Mouse (Mus musculus) left cerebral cortex, postnatal 10 days (tissue): ENCODE results near the gene Ly86. TPM values are rescaled to one million over a fixed set of nuclear protein-coding genes. Genes with fewer than 3 reads are reported as not detected.
A peak's percentile ranks its signal among the peaks of the same experiment; 100 is the strongest.

Experiments used
- DNase-seq, 2 experiments: peaks; one replicate each; pipeline ENCODE4 v3.0.0; 2021 to 2022; ENCODE audit warnings: low spot score in 2 of 2, mixed read lengths in 1 of 2; ENCODE audit errors: extremely low spot score in 1 of 2
- intact Hi-C: fragments of 180-260 bp; cut with DNase I; formaldehyde crosslinking; loops from one replicate; pipeline ENCODE4 v1.15.1; 2025
- total RNA-seq, 2 experiments: library from RNA; stranded (reverse); gene quantifications; 2 replicates each; pipeline ENCODE4 v1.2.3; 2021

The Ly86 gene
- total RNA-seq, 2 experiments from 2014 or later = 8.0 to 9.4 TPM

DNA sequence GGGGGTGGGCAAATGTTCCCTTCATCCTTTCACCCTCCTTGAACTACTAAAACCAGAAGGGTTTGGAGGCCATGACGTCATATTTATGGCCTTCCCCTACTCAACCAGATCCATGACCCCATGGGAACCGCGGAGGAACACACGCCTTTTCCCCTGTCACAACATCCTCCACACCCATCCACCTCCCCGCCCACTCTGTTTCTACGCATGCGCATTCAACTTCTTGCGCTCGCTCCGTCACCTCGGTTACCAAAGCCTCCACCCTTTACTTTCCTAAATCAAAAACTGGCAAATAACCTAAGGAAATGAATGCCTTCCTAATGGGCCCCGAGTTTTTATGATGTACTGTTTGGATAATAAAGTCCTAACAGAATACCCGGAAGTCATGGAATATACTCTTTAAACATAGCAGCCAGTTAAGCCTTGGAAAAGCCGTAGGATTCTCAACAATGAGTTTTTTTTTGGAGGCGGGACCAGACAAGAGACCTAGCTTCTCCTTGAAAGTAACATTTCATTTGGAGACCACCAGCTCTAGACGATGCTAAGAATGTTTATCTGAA, 101.8 kb downstream of the Ly86 start:
- peak in 1 of 2 experiments; percentile 62 for DNase-seq
- intact Hi-C loops = no loop called here

- DNase-seq = no peak
- intact Hi-C loops = loop anchor here (5.0 to 10.0 kb wide), 2 partner anchors 516 to 584 kb away; partner anchors contain the start of genes Cage1 and Riok1
Measured at GRCm38 (mm10) chr13:37451021-37451420, 106.0 kb downstream of the Ly86 start.

- DNase-seq = peak; percentile 36 to 61
- intact Hi-C loops = loop anchor here (5.0 to 10.0 kb wide), 2 partner anchors 516 to 583 kb away; partner anchors contain the start of genes Cage1 and Riok1
Measured at GRCm38 (mm10) chr13:37451471-37451870, 106.5 kb downstream of the Ly86 start.

DNA sequence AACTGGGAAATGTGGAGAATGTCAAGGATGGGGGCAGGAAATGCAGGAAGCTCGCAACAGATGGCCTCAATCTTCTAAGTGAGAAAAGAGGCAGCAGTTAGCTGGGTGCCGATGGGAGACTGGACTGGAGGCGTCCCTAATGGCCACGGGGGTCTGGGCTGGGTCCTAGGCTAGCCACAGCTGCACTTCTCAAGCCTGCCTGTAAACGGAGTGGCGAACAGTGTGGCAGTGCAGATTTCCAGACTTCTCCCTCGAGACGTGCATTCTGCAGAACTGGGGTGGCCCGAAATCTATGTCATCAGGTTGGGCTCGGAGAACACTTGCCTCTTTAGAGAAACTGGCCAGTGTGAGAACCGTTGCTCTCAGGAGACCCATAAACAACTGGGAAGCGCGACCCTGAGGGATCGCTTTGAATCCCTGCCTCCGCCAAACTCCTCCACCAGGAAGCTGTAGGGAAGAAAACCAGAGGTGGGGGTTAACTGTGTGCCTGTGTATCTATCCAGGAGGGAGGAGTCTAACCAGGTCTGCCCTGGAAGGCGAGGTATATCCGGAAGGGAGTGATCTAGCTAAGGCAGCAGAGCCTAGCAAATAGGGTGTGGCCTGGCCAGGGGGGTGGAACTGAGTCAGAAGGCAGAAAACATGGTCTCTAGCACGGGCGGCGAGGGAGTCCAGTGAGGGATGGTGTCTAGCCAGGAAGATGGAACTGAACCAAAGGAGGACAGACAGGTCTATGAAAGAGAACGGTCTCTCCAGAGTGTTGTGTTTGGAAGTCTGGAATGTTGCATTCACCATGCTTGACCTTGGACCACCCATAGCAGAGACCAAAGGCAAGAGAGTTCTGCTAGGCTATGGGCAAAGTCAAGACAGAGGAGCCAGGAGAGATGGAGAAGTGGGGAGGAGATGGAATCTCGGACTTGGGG, 107.3 kb downstream of the Ly86 start:
- intact Hi-C loops = loop anchor here (5.0 to 10.0 kb wide), 2 partner anchors 515 to 583 kb away; partner anchors contain the start of genes Cage1 and Riok1

GRCm38 (mm10) chr13:37453203-37453602, 108.2 kb downstream of the Ly86 start:
- intact Hi-C loops = loop anchor here (5.0 to 10.0 kb wide), 2 partner anchors 514 to 582 kb away; partner anchors contain the start of genes Cage1 and Riok1
- DNase-seq = peak; percentile 78 to 89

More for the DNA sequence above, 107.3 kb downstream of the Ly86 start:
- DNase-seq = peak in 1 of 2 experiments; percentile 76

DNA sequence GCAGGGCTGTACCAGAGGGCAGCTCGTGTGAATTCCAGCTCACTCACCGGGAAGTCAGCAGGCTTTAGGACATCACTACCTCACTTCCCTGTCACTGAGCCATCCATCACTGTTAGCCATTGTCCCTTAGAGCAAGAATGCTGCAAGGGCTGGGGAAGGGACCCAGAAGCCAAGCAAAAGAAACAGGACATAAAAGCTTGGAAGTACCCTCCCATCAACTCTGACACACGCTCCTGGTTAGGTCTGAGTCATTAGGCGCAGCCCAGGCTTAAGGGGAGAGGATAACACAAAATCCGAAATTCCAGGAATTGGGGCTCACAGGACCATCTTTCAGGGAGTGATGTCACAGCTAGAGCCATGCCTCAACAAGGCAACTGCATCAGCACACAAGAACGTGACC, 109.3 kb downstream of the Ly86 start:
- intact Hi-C loops = loop anchor here (5.0 to 10.0 kb wide), 2 partner anchors 513 to 580 kb away; partner anchors contain the start of genes Cage1 and Riok1
- no peak for DNase-seq

DNA sequence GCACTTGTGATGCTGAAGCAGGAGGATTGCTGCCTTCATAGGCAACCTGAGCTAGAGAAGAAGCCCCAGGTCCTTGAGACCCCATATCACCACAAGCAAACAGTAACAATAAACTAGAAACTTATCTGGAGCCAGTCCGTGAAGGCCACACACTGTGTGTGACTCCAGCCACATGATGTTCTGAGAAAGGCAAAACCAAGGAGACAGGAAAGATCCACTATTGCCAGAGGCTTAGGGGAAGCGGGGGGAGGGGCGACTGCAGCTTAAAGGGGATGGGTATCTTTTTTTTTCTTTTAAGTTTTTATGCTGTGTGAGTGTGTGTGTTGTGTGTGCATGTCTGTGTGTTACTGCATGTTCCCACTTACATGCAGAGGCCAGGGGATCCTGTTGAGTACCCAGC, 110.6 kb downstream of the Ly86 start:
- DNase-seq = no peak
- intact Hi-C loops = loop anchor here (10.0 kb wide), 1 partner anchor 579 kb away; the partner anchor contains the start of genes Cage1 and Riok1

DNA sequence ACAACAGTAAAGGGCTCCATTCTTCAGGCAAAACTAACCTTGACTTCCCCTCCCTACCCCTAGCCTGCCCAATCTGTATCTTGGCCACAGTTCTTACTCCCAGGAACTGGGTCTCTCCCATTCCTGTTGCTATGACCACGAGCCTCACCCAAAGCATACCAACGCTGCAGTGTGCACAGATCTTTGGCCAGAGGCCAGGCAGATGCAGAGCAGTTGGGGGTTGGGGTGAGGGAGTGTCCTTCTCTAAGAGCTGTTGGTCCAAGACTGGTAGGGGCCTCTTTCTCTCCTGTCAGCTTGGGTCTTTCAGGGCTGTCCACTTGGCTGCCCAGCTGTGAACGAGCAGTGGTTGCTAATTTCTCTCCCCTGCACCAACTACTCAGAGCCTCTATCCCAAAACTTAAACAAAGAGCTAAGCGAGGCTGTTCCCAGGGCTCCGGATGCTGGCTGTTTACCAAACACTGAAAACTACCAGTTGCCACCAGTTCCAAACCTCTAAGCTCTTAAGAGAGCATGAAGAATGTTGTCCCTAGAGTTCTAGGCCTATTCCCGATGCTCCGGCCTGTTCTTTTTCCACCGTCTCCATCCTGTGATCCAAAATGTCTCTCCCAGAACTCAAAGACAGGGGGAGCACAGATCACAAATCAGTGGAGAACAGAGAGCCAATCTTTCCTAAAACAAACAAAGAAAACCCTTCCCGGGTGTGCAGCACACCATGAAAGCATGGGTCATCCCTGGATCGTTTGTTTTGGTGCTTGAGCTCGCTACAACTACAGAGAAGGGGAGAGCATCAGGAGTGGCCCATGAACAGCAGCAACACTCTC, 112.2 kb downstream of the Ly86 start:
- intact Hi-C loops = loop anchor here (10.0 kb wide), 1 partner anchor 578 kb away; the partner anchor contains the start of genes Cage1 and Riok1

DNA sequence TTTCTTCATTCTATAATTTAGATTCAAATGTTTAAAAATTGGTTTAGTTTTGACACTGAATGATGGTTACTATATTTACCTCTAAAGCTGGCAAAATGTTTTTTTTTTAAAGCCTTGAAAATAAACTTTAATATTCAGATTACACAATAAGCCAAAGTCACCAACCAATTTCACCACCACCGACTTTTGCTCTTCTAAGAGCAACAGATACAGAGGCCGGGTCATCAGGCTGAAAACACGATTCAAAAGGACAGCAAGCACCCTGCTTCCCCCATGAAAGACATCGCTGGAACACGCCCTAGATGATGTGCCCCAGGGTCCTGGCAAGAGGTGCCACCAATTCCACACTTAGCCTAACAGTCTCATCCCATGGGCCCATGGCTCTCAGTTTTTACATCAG, 113.5 kb downstream of the Ly86 start:
- intact Hi-C loops = loop anchor here (10.0 kb wide), 1 partner anchor 576 kb away; the partner anchor contains the start of genes Cage1 and Riok1

More for the DNA sequence above, 112.2 kb downstream of the Ly86 start:
- peak; percentile 76 to 88 for DNase-seq

GRCm38 (mm10) chr13:37459022-37459421, 114.0 kb downstream of the Ly86 start:
- intact Hi-C loops = loop anchor here (10.0 kb wide), 1 partner anchor 576 kb away; the partner anchor contains the start of genes Cage1 and Riok1
- no peak for DNase-seq

More for the DNA sequence above, 113.5 kb downstream of the Ly86 start:
- DNase-seq = no peak

DNA sequence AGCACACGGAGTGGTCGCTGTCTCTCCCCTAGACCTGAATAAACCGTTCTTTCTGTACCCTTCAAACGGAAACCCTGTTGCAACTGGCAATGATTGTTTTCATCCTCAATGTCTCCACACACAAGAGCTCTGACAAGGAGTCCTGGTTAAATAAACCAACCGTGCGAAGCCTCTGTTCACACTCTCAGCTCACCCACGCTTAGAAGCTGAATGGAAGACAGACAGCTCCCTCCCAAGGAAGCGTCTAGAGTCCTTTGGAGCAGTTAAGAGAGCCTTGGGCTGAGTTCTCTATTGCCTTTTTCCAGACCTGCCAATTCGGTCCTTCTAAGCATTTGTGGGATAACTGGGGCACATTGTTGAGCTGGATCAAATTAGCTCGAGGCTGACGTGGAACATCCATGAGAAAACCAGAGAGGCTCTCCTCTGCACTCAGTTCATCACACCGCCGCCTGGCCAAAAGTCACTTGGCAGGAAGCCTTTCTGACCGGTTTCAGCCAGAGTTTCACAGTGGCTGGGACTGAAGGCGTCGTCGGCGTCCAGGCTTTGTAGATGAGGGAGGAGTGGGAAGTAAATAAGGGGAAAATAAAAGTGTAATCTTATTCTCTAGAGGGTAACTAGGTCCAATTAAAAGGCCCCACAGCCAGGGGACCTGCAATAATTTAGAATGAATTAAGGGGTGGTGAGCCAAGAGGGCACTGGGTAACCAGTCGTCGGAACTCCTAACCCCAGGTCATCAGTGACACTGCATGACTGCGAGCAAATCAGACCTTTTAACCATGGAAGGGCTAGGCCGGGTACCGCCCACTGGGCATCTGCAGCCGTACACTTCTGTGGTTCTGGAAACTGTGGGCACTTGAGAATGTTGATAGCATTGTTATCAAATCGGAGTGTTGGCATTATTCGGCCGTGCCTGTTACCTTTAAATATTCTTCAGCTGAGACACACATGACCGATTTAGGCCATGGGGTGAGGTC, 115.2 kb downstream of the Ly86 start:
- peak in 1 of 2 experiments; percentile 63 for DNase-seq
- intact Hi-C loops = loop anchor here (10.0 kb wide), 1 partner anchor 575 kb away; the partner anchor contains the start of genes Cage1 and Riok1

DNA sequence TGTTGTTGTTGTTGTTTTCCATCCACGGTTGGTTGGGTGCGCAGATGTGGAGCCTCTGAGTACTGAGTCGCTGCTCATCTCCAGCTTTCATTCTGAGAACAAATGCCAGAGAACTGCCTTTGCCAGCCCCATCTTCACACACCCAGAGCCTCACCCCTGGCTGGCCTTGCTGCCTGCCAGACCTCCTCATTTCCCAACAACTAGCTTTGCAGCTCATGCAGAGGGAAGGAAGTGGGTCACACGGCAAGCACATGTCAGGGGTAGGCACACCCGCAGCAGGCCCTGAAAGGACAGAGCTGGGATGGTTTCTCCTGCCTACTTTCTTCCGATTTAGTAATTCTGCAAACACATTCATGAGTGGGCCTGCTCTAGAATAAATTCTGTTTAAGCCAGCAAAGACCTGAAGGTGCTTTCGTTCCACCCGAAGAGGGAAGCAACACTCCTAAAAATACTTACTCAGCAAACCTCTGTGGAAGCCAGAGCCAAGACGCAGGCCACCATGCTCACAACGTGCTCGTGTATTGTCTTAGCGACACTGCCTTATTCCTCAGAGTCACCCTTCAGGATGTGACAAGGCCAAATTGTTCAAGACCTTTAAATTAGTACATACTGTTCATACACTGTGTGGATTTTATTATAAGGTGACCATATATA, 117.2 kb downstream of the Ly86 start:
- no peak for DNase-seq
- intact Hi-C loops = no loop called here

DNA sequence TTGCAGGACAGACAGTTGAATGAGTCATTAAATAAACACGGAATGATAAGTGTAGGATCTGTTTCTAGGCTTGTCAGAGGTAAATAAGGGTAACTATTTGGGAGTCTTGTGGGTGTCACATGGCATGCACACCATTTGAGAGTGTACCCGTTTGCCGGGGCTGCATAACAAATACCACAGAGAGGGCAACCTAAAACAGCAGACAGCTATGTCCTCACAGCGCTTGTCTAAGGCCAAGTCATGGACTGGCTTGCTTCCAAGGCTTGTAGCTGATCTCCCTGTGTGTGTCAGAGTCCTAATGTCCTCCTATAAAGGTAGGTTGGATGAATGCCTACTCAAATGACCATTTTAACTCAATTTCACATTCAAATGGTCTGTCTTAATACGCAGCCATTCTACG, 120.7 kb downstream of the Ly86 start:
- no peak for DNase-seq
- intact Hi-C loops = no loop called here

DNA sequence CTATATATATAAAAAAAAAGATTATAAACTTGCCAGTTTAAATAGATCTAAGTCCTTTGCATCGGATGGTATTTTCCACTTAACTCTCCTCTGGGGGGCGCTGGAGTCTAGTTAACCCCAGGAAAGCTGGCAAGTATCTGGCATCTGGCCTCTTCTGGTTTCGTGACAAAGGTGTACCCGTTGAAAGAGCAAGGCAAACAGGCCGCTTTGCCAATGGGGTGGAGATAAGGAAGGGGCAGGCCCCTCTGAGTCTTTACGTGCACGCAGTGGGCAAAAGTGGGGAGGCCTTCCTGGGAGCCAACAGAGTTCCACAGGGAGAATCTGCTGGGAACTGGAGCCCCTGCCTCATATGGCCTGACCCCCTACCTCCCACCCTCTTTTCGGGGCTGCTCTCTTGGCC, 122.8 kb downstream of the Ly86 start:
- intact Hi-C loops = no loop called here
- DNase-seq = peak in 1 of 2 experiments; percentile 76
